Mouse (Mus musculus) spleen, adult 2 months (tissue): ENCODE measurements at regions not wholly inside any gene's neighbourhood (a gene's known extent, or its start where the extent isn't known, plus 50 kb on each side); places are given as distances from the start of the nearest gene placed in this dataset.

Experiments used
- CTCF ChIP-seq: fragments of 200-500 bp; IDR thresholded peaks from 2 replicates; pipeline ENCODE4 v1.5.1; 2011; ENCODE audit warnings: mild to moderate bottlenecking, inconsistent platforms; ENCODE audit not compliant: insufficient read depth, insufficient read length, insufficient replicate concordance; ENCODE audit errors: extremely low read depth
- POLR2A ChIP-seq: fragments of 200-500 bp; IDR thresholded peaks from 2 replicates; pipeline ENCODE4 v1.6.1; 2011; ENCODE audit warnings: low read depth, low read length, inconsistent platforms

DNA sequence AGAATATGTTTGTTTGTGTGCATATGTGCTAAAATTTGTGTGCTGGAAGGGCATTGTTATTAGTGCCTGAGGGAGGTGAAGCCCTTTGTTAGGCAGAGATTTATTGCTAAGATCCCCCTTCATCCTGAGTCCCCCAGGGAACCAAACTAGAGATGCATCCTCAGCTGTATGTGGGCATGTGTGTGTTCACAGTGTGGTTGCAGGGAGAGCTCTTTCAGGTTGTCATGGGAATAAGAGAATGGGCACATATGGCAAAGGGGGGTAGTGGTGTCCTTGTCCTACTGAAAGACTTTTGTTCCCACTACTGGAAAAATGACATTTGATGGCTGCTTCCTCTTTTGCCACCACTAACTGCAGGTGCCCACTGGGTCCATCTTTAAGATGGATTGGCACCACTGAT, 320.4 kb upstream of the Cxcr4 start:
- TF ChIP-seq CTCF (no peak), POLR2A (no peak)
